Mouse (Mus musculus) intestine, embryonic 14.5 days (tissue): ENCODE measurements around the gene Uqcrc2. TPM values are rescaled to one million over a fixed set of nuclear protein-coding genes. Genes with fewer than 3 reads are reported as not detected.

Source experiments
- ATAC-seq: fragments of 200-750 bp; cut with Nextera tagmentation; replicated peaks from 2 replicates; pipeline ENCODE4 v1.8.0; 2017; ENCODE audit warnings: low read depth, moderate number of reproducible peaks, moderate TSS enrichment, moderate library complexity; ENCODE audit not compliant: low FRiP score, low TSS enrichment
- DNase-seq: peaks from one replicate; pipeline ENCODE4 v3.0.0-alpha.2; 2018; ENCODE audit warnings: low spot score
- H3K27ac ChIP-seq: fragments of 300-500 bp; sonication (generic); 2 replicates; pipeline ENCODE4 v1.5.1; 2014; ENCODE audit warnings: low read depth, mild to moderate bottlenecking, control low read depth
- H3K27me3 ChIP-seq: fragments of 300-500 bp; sonication (generic); replicated peaks from 2 replicates; pipeline ENCODE4 v1.6.1; 2014; ENCODE audit warnings: low read length, control low read depth; ENCODE audit not compliant: control insufficient read depth, insufficient read depth
- H3K36me3 ChIP-seq: fragments of 300-500 bp; sonication (generic); 2 replicates; pipeline ENCODE4 v1.6.1; 2014; ENCODE audit warnings: low read length, control low read depth; ENCODE audit not compliant: control insufficient read depth, insufficient read depth
- H3K4me1 ChIP-seq: fragments of 300-500 bp; sonication (generic); replicated peaks from 2 replicates; pipeline ENCODE4 v1.6.1; 2014; ENCODE audit warnings: low read length, control low read depth, mixed read lengths; ENCODE audit not compliant: control insufficient read depth, insufficient read depth
- H3K4me2 ChIP-seq: fragments of 300-500 bp; sonication (generic); 2 replicates; pipeline ENCODE4 v1.6.1; 2014; ENCODE audit warnings: low read length
- H3K4me3 ChIP-seq: fragments of 300-500 bp; sonication (generic); 2 replicates; pipeline ENCODE4 v1.5.1; 2014; ENCODE audit warnings: low read depth, low read length, control low read depth, mixed read lengths
- H3K9ac ChIP-seq: fragments of 300-500 bp; sonication (generic); 2 replicates; pipeline ENCODE4 v1.6.1; 2014; ENCODE audit warnings: mild to moderate bottlenecking, low read length
- H3K9me3 ChIP-seq: fragments of 300-500 bp; sonication (generic); 2 replicates; pipeline ENCODE4 v1.6.1; 2016; ENCODE audit warnings: low read length, control low read depth; ENCODE audit not compliant: control insufficient read depth
- WGBS: fragments of 180-500 bp; shearing (Covaris S2); extraction: QIAGEN DNeasy Blood & Tissue Kit; methylation state at CpG from one replicate; pipeline ENCODE4 v1.1.7; 2014; 5-methylcytosine and 5-hydroxymethylcytosine counted together
- polyA plus RNA-seq: library from polyadenylated mRNA; unstranded; fragments of >200 nt; fragmentation: Nextera tagmentation; extraction: Ambion mirVana; gene quantifications from 2 replicates; pipeline ENCODE4 v1.2.1, GENCODE M21; 2014

Gene Uqcrc2
- polyA plus RNA-seq, 1 experiment from 2014 or later = 246 TPM

DNA sequence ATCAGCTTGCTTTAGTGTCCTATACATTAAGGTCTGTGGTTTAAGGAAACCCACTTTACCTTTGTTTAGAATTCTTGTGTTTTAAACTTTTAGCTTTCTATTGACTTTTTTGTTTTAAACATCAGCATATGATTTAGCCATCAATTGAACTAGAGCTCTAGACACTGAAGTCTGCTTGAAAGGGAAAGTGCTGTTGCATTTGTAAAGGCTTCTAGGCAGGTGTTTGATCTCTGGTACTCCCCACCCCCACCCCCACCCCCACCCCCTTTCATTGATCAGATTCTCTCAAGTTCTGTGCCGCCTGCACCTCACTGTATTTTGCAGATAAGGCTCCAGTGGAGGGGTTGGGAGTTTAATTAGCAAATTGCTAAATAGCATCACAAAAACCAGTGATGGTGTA is 60.7 kb downstream of the Uqcrc2 start:
- no peak overlapping the region for H3K9ac ChIP-seq
- no peaks in the 10 kb centered on the region for H3K27me3 ChIP-seq
- no peak overlapping the region for H3K4me2 ChIP-seq
- H3K4me3 ChIP-seq = no peak overlapping the region
- no peak for DNase-seq
- H3K9me3 ChIP-seq = no peaks in the 10 kb centered on the region
- H3K36me3 ChIP-seq = peaks cover 17% of the 10 kb centered on the region
- no peak for ATAC-seq
- 87% methylated on average over 1 of the region's 1 CpGs for WGBS
- H3K27ac ChIP-seq = no peak overlapping the region
- 0 out of 2 replicates have a peak, but pooled peaks cover 4% of the 10 kb centered on the region for H3K4me1 ChIP-seq

DNA sequence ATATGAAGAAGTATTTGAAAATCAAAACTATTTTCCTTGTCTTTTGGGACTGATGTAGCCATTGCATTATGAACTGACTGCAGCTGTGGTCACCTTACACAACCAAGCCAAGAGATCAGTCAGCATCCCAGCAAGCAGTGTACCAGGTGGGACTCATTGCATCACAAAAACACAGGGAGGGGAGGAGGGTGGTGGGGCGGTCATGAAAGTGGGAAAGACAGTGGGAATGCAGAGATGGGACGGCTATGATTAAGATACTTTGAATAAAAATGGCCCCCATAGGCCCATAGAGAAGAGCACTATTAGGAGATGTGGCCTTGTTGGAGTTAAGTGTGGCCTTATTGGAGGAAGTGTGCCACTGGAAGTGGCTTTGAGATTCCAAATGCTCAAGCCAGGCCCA is 61.4 kb downstream of the Uqcrc2 start:
- ATAC-seq (no peak), DNase-seq (no peak)
- Histone ChIP-seq H3K9ac (no peak overlapping the region), H3K27me3 (no peaks in the 10 kb centered on the region), H3K4me1 (0 out of 2 replicates have a peak, but pooled peaks cover 4% of the 10 kb centered on the region), H3K4me3 (no peak overlapping the region), H3K27ac (no peak overlapping the region), H3K9me3 (no peaks in the 10 kb centered on the region), H3K4me2 (no peak overlapping the region), H3K36me3 (peaks cover 10% of the 10 kb centered on the region; the same call in 1 of the 2 replicates)
- WGBS = 92% methylated on average over 2 of the region's 2 CpGs

DNA sequence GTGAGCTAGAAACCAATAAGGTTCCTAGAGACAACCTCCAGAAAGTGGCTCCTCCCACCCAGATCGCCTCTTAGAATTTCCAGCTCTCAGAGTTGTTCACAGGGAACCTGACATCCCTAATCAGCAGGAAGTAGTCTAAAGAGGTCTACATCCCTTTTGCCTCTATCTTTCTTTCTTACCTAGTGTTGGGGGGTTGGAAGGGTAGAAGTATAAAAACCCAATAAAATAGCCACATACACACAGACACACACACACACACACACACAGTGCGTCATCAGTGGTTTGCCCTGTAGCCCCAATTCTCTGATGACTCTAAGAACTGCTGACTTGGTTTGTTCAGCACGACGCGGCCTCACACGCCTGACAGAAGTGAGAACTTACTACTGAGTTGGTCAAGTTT is 64.6 kb downstream of the Uqcrc2 start:
- Histone ChIP-seq H3K27me3 (no peaks in the 10 kb centered on the region), H3K9me3 (no peaks in the 10 kb centered on the region), H3K36me3 (0 out of 2 replicates have a peak, but pooled peaks cover 3% of the 10 kb centered on the region), H3K27ac (no peak overlapping the region), H3K4me2 (no peak overlapping the region), H3K4me1 (0 out of 2 replicates have a peak, but pooled peaks cover 4% of the 10 kb centered on the region), H3K4me3 (no peak overlapping the region), H3K9ac (no peak overlapping the region)
- ATAC-seq (no peak), DNase-seq (no peak)
- 88% methylated on average over 6 of the region's 6 CpGs for WGBS

DNA sequence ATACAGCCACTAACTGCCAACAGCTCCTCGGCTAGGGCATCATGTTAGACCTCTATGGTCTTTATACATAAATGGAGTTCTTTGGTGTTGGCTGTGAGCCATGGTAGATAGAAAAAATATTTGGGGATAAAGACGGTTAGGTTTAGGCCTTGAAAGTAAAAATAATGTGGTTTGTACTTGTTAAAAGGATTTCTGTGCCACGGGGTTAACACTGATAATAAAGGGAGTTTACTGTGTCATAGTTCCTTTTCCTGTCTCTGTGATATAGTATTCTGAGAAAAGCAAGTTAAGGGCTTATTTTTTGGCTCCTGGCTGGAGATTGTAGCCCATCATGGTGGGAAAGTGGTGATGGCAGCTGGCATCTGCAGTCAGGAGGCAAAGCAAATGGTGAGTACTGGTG is 68.9 kb downstream of the Uqcrc2 start:
- Histone ChIP-seq H3K27me3 (no peaks in the 10 kb centered on the region), H3K9ac (no peak overlapping the region), H3K9me3 (no peaks in the 10 kb centered on the region), H3K36me3 (no peaks in the 10 kb centered on the region; the same call in 1 of the 2 replicates), H3K4me1 (no peaks in the 10 kb centered on the region), H3K4me3 (no peak overlapping the region), H3K4me2 (no peak overlapping the region), H3K27ac (no peak overlapping the region)
- ATAC-seq = no peak
- no peak for DNase-seq
- 65% methylated on average over 3 of the region's 3 CpGs for WGBS

Other genes starting within 250 kb of the Uqcrc2 start
- not detected in 2 replicates for gene Abca16, start 225.5 kb upstream of the Uqcrc2 start, polyA plus RNA-seq
- gene Pdzd9, start 35.2 kb downstream of the Uqcrc2 start, polyA plus RNA-seq = 0.37 and 0.44 TPM in 2 replicates
- 13.1 and 15.1 TPM in 2 replicates for gene Mosmo, start 42.4 kb downstream of the Uqcrc2 start, polyA plus RNA-seq
- gene Vwa3a, start 104.1 kb downstream of the Uqcrc2 start, polyA plus RNA-seq = 0.32 TPM in 2 replicates
- not detected in 2 replicates for gene Gm5737, start 177.2 kb downstream of the Uqcrc2 start, polyA plus RNA-seq
- 16.3 and 18.8 TPM in 2 replicates for gene Eef2k, start 207.7 kb downstream of the Uqcrc2 start, polyA plus RNA-seq